Mouse (Mus musculus): ENCODE results near the gene Dydc2.

Dydc2 gene

GRCm38 (mm10) chr14:41047402-41047801, 21.6 kb downstream of the Dydc2 start:
- no peak for DNase-seq (ENCODE audit: low read depth in 2 of 2, low spot score in 2 of 2)

GRCm38 (mm10) chr14:41035146-41035798, 33.7 kb downstream of the Dydc2 start:
- DNase-seq (ENCODE audit: low read depth in 2 of 2, low spot score in 2 of 2) = peak; percentile 42 to 46

- DNase-seq (ENCODE audit: low read depth in 2 of 2, low spot score in 2 of 2) = peak; percentile 21 to 54
Observed at GRCm38 (mm10) chr14:41033135-41034110, 35.6 kb downstream of the Dydc2 start.

- DNase-seq (ENCODE audit: low read depth in 2 of 2, low spot score in 2 of 2) = no peak
Observed at GRCm38 (mm10) chr14:41030989-41031513, 38.0 kb downstream of the Dydc2 start.

GRCm38 (mm10) chr14:41029303-41029702, 39.7 kb downstream of the Dydc2 start:
- no peak for DNase-seq (ENCODE audit: low read depth in 2 of 2, low spot score in 2 of 2)

GRCm38 (mm10) chr14:41025594-41026284, 43.3 kb downstream of the Dydc2 start:
- DNase-seq (ENCODE audit: low read depth in 2 of 2, low spot score in 2 of 2) = no peak

GRCm38 (mm10) chr14:41025087-41025486, 43.9 kb downstream of the Dydc2 start:
- DNase-seq (ENCODE audit: low read depth in 2 of 2, low spot score in 2 of 2) = no peak

- no peak for DNase-seq (ENCODE audit: low read depth in 2 of 2, low spot score in 2 of 2)
Observed at GRCm38 (mm10) chr14:41021246-41021645, 47.8 kb downstream of the Dydc2 start.

GRCm38 (mm10) chr14:41017460-41017859, 51.5 kb downstream of the Dydc2 start:
- no peak for DNase-seq (ENCODE audit: low read depth in 2 of 2, low spot score in 2 of 2)

- no peak for DNase-seq (ENCODE audit: low read depth in 2 of 2, low spot score in 2 of 2)
Observed at GRCm38 (mm10) chr14:41014701-41015240, 54.2 kb downstream of the Dydc2 start.

- DNase-seq (ENCODE audit: low read depth in 2 of 2, low spot score in 2 of 2) = peak; percentile 74 to 79
Observed at GRCm38 (mm10) chr14:41013630-41014613, 55.1 kb downstream of the Dydc2 start, which contains the start of gene Fam213a. Fam213a (minus strand) TSS chr14:41013788.

- no peak for DNase-seq (ENCODE audit: low read depth in 2 of 2, low spot score in 2 of 2)
Observed at GRCm38 (mm10) chr14:41013143-41013542, 55.9 kb downstream of the Dydc2 start.

GRCm38 (mm10) chr14:41011916-41012315, 57.1 kb downstream of the Dydc2 start:
- no peak for DNase-seq (ENCODE audit: low read depth in 2 of 2, low spot score in 2 of 2)

- no peak for DNase-seq (ENCODE audit: low read depth in 2 of 2, low spot score in 2 of 2)
Observed at GRCm38 (mm10) chr14:41008138-41008537, 60.9 kb downstream of the Dydc2 start.

- no peak for DNase-seq (ENCODE audit: low read depth in 2 of 2, low spot score in 2 of 2)
Observed at GRCm38 (mm10) chr14:41007641-41008040, 61.4 kb downstream of the Dydc2 start.

GRCm38 (mm10) chr14:41006899-41007298, 62.1 kb downstream of the Dydc2 start:
- DNase-seq (ENCODE audit: low read depth in 2 of 2, low spot score in 2 of 2) = no peak

GRCm38 (mm10) chr14:41006263-41006662, 62.7 kb downstream of the Dydc2 start:
- no peak for DNase-seq (ENCODE audit: low read depth in 2 of 2, low spot score in 2 of 2)

- no peak for DNase-seq (ENCODE audit: low read depth in 2 of 2, low spot score in 2 of 2)
Observed at GRCm38 (mm10) chr14:41005716-41006115, 63.3 kb downstream of the Dydc2 start.

GRCm38 (mm10) chr14:41004201-41005141, 64.5 kb downstream of the Dydc2 start:
- no peak for DNase-seq (ENCODE audit: low read depth in 2 of 2, low spot score in 2 of 2)
